Mouse (Mus musculus): ENCODE measurements around the gene Exoc8.

Gene Exoc8

DNA sequence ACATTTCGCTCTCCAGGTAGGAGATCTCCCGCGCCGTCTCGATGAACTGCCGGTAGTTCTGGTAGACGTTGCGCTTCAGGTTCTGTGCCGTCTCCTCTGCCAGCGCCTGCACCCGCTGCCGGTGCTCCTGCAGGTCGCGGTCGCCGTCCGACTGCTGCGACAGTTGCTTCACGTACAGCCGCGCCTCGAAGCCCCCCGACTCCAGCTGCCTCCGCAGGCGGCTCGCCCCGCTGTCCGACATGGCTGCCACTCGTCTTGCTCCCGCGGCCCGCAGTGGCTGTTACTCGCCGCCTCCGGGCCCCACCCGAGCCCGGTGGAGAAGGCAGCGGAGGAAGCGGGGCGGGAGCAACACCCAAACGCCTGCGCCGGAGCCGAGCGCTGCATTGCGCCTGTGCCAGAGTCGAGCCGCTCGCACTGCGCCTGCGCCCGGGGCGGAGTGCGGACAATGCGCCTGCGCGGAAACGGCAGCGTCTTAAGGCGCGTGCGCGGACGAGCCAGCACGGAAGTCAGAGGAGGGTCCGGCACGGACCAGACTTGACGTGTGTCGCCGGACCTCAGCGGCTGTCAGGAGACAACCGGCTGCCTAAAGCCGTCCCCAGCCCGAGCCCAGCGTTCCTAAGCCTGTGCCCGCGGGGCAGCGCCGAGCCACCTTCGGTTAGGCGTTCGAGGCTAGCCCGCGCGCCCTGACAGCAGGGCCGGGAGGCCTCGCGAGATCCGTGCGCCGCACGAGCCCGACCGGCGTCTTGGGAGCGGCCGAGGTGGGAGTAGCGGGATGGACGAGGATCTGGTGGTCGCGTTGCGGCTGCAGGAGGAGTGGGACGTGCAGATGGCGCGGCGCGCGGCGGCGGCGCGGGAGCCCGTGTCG lies at the start of gene Exoc8, which contains the start of gene Sprtn:
Gene Exoc8 (minus strand): TSS at position 320 of the 865 bp plus-strand sequence.
Gene Sprtn (plus strand): TSS at position 501 of the 865 bp plus-strand sequence.
- peak; percentile 93 for DNase-seq (ENCODE audit: low read depth, low spot score)

GRCm38 (mm10) chr8:124944406-124944805 lies 46.9 kb upstream of the Exoc8 start:
- DNase-seq (ENCODE audit: low read depth, low spot score) = no peak

DNA sequence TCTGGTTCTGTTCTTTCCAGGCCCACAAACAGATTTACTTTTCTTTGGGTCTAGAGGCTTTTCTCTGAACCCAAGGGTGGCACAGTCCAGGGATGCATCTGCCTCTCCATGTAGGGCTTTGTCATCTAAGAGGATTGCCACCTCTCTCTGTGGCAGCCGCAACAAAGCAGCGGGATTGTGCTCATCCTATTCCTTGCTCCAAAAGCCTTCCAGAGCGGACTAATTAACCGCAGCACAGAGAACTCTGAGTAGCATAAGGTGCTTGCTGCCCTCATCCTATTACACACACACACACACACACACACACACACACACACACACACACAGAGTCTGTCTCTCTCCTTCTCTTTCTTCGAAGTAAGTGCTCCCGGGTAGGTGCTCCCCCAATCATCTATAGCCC lies 46.3 kb upstream of the Exoc8 start:
- no peak for DNase-seq (ENCODE audit: low read depth, low spot score)

GRCm38 (mm10) chr8:124937293-124937692 lies 39.8 kb upstream of the Exoc8 start:
- no peak for DNase-seq (ENCODE audit: low read depth, low spot score)

DNA sequence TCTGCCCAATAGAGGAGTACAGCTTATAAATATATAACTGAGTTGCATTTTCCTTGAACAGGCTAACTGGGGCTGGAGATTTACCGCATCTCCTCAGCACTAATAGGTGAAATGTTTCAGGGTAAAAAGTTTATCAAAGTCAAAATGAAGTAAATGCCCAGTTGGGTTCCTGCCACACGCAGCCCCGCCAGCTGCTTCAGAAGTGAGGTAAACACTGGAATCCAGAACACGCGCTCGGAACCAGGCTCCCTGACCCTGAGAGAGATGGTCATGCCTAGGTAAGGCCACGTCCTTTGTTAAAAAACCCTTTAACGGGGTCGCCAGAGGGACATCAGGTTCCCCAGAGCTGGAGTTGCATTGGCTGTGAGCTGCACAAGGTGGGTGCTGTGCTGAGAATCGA lies 39.2 kb upstream of the Exoc8 start:
- DNase-seq (ENCODE audit: low read depth, low spot score) = no peak

DNA sequence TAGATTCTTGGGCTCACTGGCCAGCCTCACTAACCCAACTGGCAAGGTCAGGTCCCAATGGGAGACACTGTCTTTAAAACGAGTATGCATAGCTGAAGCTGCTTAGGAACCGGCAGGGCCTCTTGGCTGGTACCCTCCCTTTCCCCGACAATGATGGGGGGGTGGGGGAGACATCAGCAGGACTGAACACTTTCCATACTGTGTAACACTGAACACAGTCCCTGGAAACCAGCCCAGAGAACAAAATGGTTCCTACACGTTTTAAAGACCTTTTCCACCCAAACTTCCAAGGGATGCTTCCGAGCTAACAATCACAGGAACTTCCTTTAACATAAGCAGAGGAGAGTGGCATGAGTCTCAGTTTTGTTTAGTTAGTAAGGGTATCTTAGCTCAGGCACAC lies 37.6 kb upstream of the Exoc8 start:
- DNase-seq (ENCODE audit: low read depth, low spot score) = no peak

GRCm38 (mm10) chr8:124932435-124932834 lies 34.9 kb upstream of the Exoc8 start:
- no peak for DNase-seq (ENCODE audit: low read depth, low spot score)

GRCm38 (mm10) chr8:124930649-124931048 lies 33.1 kb upstream of the Exoc8 start:
- DNase-seq (ENCODE audit: low read depth, low spot score) = no peak

- DNase-seq (ENCODE audit: low read depth, low spot score) = no peak
Observed at GRCm38 (mm10) chr8:124930086-124930485, 32.6 kb upstream of the Exoc8 start.

- no peak for DNase-seq (ENCODE audit: low read depth, low spot score)
Observed at GRCm38 (mm10) chr8:124929006-124929405, 31.5 kb upstream of the Exoc8 start.

- no peak for DNase-seq (ENCODE audit: low read depth, low spot score)
Observed at GRCm38 (mm10) chr8:124926351-124926771, 28.9 kb upstream of the Exoc8 start.

GRCm38 (mm10) chr8:124925544-124926266 lies 28.2 kb upstream of the Exoc8 start:
- no peak for DNase-seq (ENCODE audit: low read depth, low spot score)

- no peak for DNase-seq (ENCODE audit: low read depth, low spot score)
Observed at GRCm38 (mm10) chr8:124923971-124924652, 26.6 kb upstream of the Exoc8 start.

GRCm38 (mm10) chr8:124922490-124923089 lies 25.1 kb upstream of the Exoc8 start:
- DNase-seq (ENCODE audit: low read depth, low spot score) = no peak

- DNase-seq (ENCODE audit: low read depth, low spot score) = no peak
Observed at GRCm38 (mm10) chr8:124921369-124922279, 24.1 kb upstream of the Exoc8 start.

- DNase-seq (ENCODE audit: low read depth, low spot score) = no peak
Observed at GRCm38 (mm10) chr8:124917741-124918484, 20.4 kb upstream of the Exoc8 start.

DNA sequence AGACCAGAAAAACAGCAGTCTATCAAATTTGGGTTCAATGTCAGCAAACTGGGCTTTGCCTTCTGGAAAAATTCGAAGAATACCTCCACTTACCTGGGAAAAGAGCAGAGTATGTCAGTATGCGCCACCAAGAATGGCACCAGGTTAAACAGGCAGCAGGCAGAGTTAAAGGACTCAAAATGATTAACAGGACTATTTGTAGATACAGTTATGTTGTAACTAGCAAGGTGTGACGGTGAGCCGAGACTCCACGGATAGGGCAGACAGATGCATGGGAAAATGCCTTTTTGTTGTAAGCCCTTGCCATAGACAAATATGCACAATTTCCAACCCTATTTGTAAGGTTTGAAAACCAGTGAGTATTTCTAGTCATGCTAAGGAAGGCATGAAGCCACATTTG lies 16.6 kb upstream of the Exoc8 start:
- no peak for DNase-seq (ENCODE audit: low read depth, low spot score)

DNA sequence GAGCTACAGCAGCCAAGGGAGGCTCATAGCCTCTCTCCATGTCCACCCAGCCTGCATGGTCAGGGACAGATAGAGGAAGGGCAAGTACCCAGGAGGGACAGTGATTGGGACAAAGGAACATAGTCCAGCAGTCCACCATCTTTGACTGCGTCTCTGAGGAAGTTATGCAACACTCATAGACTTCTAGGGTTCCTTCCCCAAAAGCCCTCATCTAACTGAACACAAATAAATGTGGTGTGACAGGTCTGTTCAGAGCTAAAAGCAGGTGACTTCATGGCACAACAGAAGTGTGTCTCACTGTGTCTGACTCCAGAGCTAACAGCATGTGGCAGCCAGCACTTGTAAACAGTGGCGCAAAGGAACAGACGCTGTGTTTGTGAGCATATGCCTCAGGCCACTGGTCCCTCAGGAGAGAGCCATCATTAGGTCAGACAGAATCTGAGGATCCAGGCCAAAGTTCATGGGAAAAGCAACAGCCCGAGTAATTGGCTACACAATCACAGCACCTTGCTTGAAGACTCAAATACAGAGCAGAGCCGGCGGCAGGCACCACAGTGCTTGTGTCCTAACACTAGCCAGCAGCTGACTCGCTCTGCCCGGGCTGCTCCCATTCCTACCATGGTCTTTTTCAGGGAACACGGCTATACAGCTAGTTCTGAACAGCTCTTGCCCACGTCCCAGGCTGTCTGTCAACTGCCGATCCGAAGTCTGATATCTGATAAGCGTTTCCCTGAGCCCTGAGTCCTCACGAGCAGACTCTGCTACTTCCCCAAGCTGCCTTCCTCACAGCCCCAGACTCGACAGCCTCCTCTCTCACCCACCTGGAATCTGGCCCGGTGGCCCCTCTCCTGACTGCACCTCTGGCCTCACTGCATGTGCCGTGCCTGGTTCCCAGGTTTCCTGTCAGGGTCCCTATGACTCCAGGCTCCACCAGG lies 14.7 kb upstream of the Exoc8 start:
- no peak for DNase-seq (ENCODE audit: low read depth, low spot score)

DNA sequence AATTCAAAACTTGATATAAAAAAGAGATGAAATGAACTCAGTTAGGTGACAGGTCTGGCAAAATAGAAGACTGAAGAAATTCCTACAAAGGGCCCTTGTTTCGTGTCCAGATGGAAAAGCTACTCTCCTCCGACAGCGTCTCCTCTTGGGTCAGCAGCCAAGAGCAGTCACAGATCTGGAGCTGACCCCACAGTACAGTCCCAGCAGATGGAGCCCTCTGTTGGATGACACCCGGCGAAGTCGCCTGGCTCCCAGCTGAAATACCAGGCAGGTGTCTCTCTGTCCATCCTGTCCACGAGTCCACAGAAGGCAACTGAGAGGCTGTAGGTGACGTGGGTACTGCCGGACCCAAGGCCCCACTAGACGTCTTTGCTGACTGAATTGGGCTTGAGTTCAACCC lies 12.8 kb upstream of the Exoc8 start:
- DNase-seq (ENCODE audit: low read depth, low spot score) = no peak
